Mouse (Mus musculus) ES-Bruce4 (cell line): ENCODE results near the gene Adh5.

ENCODE experiments used
- CTCF ChIP-seq: IDR thresholded peaks from one replicate; pipeline ENCODE4 v1.8.1; 2011; ENCODE audit warnings: low read depth, low read length
- EP300 ChIP-seq: IDR thresholded peaks from 2 replicates; pipeline ENCODE4 v1.6.1; 2011; ENCODE audit warnings: low read depth, low read length; ENCODE audit not compliant: insufficient read depth
- POLR2A ChIP-seq: IDR thresholded peaks from one replicate; pipeline ENCODE4 v1.8.1; 2011; ENCODE audit warnings: low read length; ENCODE audit not compliant: insufficient read depth

DNA sequence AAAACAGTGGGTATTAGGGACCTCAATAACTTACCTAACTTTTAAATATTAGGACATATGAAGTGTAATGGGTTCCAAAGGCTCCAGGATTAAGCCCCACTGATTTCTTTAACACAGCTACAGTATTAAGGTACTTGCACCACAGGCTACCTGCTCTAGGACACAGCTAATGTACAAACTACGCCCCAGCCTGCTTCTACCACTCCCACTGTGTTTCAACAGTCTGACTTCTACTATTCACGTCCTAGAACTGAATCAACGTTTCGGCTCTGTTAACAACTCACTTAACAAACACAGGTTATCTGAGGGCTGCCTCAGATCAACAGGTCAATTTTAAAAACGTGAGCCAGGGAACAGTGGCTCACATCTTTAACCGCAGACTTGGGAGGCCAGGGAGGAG, 20.9 kb downstream of the Adh5 start:
- TF ChIP-seq EP300 (no peak), CTCF (no peak), POLR2A (no peak)
